Mouse (Mus musculus) kidney, postnatal 36 days (tissue): ENCODE measurements around the gene Arid1b.

ENCODE experiments used
- DNase-seq, 2 experiments: peaks; one replicate each; pipeline ENCODE4 v3.0.0; 2021 to 2022; ENCODE audit warnings: mixed read lengths in 2 of 2

Gene Arid1b

DNA sequence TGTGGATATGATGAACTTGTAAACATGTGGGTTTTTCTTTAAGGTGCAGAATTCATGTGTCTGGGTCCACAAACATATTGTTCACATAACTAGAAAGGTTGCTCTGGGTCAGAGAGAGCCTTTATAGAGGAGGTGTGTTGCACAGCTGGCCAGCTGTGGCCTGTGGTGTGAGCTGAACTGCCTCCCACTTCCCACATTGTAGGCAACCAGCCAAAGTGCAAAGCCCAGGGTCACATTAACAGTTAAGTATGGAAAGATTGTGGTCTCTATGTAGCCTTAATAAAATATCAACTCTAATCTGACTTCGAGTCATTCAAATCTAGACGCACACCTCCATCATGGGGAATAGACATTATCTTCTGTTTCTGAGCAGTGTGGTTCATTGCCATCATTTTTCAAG is 203.0 kb downstream of the Arid1b start:
- DNase-seq: no peak

GRCm38 (mm10) chr17:5197765-5198164 is 203.6 kb downstream of the Arid1b start:
- no peak for DNase-seq

DNA sequence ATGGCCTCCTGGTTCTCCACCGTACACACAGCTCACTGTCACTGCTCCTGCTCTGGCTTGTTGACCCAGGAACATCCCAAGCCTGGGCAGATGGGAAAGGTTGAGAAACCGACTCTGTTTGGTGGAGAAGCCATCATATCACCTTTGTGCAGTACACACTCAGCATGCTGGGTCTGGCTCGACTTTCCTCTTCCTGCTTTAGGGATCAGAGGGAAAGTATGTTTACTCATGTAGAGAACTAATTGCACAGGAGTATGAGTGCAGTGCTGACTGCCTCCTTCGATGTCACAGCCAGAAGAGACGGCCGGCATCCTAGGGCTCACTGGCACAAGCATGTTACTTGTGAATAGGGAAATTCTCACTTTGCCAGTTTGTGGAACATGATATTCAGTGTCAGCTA is 204.1 kb downstream of the Arid1b start:
- DNase-seq: no peak

DNA sequence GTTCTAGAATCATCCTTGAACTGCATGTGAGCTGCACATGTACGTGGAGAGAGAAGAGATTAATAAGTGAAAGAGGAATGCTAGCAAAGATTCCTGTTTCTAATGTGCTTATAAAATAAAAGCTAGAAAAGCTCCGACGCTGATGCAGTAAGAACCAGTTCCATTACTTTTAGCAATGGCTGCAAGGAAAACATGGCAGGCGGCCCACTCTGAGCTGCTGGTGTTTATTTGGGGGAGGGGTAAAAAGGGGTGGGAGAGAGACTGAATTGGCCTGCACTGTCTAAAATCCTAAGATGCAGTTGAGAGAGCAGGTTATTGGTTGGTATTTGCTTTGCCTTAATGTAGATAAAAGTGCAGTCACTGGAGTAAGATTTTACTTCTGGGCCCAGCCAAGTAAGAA is 204.7 kb downstream of the Arid1b start:
- DNase-seq: no peak

DNA sequence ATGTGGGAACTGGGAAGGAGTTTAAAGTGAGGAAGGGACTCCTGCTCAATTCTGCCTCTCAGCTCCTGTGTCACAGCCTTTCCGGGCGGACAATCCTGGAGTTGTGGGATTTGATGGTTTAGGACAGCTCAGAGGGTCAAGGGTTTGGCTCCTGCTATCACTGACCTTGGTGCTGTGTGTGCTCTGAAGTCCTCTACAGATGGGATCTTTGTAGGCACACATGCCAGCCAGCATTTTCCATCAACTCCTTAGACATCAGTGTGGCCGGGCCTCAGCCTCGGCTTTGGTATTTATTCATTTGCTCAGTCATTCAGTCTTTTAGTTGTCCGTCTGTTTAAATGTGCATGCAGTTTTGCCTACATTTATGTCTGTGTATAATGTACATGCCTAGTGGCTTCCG is 206.5 kb downstream of the Arid1b start:
- DNase-seq: no peak

DNA sequence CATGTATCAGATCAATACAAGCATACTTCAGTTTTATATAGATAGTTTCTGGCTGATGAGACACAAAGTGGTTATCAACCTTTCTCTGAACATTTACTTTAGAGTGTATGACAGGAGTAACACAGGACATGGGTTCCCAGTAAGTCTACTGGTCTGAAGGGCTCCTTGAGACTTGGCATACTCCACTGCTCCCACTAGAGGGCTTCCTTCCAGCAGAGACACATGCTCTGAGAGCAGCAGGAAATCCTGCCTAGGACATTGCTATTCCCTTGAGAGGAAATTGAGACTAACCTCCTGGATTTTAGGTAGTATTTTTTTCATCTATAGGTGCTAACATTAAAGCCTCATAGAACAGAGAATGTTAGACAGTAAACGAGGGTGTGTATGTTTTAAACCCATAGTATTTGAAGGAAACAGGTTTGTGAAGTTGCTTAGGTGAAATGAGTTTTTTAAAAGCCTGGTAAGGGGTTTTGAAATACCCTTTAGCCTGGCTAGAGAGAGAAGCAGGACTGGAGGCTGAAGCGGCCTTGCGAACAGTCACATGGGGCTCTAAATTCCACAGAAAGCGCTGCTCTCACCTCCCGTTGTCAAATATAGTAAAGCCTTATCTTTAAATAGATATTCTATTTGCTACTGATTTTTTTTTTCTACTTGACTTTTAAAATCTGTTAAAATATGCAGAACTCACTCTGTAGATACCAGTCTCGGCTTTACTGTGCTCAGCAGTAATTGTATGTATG is 207.9 kb downstream of the Arid1b start:
- peak; percentile 81 to 82 for DNase-seq

DNA sequence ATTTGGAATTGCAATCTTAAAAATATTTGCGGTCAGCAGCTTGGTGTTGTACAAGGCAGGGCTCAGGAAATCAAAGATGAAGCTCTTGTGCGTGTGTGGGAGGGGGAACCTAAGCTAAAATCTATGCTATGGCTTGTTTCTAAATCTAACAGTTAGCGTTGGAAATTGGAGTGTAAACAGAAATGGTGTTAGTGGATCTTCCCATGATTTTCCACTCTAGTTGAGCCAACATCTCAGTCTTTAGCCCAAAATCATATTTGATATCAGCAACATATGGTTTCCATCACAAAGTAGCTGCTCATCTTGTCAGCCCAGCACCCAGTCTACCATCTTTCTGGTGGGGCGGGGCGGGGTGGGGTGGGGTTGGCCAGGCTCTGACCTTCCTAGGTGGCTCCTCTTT is 208.6 kb downstream of the Arid1b start:
- DNase-seq: no peak

GRCm38 (mm10) chr17:5203346-5204102 is 209.4 kb downstream of the Arid1b start:
- no peak for DNase-seq

DNA sequence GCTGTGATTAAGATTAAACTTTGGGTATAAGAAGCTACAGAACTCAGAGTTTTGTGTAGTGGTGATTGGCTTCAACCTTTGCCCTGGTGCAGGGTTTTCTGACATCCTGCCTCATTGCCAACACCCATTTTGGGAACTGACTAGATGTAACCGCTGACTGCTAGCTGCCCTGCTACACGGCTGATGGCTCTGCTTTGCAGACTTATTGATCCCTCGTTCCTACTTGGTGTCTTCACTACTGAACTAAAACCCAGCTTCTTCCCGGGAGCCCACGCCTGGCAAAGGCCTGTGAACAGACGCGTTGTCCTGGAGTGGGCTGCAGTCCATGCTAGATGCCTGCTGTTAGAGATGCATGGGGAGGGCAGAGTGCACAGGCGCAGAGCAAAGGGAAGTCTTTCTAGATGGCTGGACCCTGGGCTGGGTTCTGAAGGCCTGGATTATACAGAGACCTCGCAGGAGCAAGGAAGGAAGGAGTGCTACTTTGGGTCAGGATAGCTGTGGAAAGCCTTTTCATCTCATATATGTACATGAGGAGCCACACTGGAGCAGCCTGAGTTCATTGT is 210.1 kb downstream of the Arid1b start:
- peak; percentile 37 to 39 for DNase-seq

GRCm38 (mm10) chr17:5205163-5205581 is 211.0 kb downstream of the Arid1b start:
- DNase-seq: peak in 1 of 2 experiments; percentile 49

DNA sequence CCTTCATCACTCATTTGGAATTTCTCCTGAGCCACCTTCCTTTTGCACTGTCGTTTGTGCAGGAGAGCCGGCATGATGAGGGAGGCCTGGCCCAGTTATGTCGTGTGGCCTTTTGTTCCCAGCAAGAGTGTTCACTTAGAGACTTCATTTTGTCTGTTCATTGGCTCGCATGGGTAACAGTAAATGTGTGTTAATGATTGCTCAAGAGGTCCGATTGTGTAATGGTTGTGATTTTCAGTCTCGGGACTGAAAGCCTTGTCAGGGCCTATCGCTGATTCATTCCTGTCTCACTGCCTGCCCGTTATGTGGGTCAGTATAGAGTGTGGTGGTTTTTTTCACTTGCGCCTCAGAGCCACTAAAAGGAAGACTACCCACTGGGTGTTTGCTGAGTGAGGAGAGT is 212.6 kb downstream of the Arid1b start:
- DNase-seq: peak; percentile 42 to 80

- no peak for DNase-seq
These were observed 213.7 kb downstream of the Arid1b start for GRCm38 (mm10) chr17:5207881-5208280.

GRCm38 (mm10) chr17:5208362-5208761 is 214.2 kb downstream of the Arid1b start:
- DNase-seq: peak in 1 of 2 experiments; percentile 49

DNA sequence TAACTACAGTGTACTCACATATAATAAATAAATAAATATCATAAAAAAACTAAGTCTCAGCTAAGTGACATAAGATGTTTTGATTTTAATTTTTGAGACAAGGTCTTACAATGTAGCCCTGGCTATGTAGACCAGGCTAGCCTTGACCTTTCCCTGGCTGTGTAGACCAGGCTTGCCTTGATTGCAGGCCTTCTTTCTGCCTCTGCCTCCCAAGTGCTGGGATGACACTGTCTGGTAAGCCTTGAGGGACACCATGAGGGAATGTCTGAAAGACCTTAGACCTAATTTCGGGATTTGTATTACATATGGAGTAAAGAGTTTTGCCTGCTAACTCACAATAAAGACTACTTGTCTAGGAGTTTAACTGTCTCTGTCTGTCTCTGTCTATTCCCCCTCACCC is 214.9 kb downstream of the Arid1b start:
- no peak for DNase-seq

GRCm38 (mm10) chr17:5210101-5210727 is 216.1 kb downstream of the Arid1b start:
- DNase-seq: no peak

GRCm38 (mm10) chr17:5210891-5211290 is 216.8 kb downstream of the Arid1b start:
- no peak for DNase-seq

DNA sequence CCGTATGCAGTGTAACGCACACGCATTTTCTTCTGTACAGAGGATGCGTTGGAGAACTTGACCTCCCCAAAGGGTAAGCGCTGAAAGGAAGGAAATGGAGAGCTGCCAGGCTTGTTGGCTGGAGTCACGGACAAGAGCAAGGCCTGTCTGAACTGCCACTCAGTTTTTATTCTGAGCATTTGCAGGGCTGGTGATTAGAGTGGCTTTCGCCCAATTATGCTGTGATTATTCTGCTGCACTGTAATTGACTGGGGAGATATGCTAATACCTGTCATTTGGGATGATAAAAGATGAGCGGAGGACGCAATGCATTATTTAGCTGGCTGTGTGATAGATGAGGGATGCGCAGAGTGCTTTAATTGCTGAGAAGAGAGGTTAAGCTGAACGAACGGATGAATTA is 218.0 kb downstream of the Arid1b start:
- peak; percentile 63 to 75 for DNase-seq

DNA sequence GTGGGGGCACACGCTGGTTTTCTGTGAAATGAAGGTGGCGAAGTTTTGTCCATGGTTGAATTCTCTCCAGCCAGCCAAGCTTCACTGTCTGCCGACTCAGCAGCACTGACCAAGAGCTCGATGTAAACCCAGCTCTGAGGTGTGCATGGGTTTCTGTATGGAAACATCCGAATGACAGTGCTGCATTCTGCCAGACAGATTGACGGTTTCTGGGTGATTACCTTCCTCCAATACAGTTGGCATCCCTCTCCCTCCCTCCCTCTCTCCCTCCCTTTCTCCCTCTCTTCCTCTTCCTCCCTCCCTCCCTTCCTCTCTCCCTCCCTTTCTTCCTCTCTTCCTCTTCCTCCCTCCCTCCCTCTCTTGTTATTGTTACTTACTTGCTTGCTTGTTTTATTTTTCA is 219.3 kb downstream of the Arid1b start:
- DNase-seq: no peak

- DNase-seq: no peak
These were observed 221.2 kb downstream of the Arid1b start for GRCm38 (mm10) chr17:5215352-5215751.

DNA sequence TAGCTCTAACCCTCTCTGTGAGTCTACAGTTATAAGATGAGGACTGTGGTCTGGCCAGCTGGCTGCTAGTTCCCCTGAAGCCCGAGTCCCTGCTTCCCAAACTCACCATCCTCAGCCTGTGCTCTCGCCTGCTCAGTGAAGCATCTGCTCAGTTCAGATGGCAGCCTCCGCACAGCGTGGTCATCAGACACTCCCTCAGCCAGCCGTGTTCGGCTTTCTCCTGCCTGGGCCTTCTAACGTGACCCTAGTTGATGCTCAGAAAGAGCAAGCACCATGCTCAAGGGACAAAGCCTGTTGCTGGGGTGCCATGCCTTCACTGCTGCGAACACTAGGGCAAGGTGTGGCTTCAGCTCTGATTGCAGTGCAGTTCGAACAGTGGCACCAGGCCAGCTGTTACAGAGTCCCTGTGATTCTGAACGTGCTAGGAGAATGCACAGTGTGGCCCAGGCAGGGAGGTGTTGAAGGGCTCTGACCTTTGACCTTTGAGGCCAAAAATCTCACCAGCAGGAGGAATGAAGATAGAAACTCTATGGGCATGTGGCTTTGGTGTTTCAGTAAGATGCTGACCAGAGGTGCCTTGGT is 222.9 kb downstream of the Arid1b start:
- DNase-seq: peak; percentile 63 to 74

DNA sequence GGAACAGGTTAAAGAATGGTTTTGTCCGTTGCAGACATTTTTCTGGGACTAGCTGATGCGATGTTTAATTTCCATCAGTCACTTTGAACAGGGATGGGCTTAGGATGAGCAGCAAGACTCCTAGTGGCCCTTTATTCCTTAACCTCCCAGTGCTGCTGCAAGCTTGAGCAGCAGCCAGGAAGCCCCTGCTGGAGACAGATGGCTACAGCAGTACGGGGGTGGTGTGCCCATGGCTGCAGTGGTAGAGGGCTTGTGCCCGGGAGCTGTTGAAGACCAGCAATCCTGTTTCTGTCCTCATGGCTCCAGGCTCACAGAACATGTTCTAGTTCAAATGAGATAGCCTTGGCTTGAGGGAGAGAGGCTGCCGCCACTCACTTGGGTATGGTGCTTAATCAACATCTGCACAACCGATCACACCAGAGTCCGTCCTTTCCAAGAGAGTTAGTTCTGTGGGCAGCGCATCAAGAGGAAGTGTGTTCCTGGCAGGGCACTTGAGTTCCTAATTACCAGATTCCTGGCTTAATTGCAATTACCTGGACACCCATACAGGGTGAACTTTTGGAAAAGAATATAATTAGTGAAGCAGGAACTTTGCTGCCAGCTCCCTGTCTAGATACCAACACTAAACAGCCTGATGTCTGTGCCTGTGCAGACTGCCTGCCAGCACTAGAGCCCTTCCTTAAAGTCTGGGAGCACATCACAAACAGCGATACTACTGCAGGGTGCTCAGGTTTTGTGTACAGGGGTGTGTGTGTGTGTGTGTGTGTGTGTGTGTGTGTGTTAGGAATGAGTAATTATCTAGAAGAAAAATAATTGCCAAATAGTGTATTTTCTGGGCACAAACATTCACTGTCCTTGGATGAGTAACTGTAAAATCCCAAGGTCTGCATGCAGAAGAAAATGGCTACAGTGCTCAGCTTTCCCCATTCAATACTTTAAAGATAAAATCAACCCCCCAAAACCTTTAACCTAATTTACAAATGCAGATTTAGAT is 224.0 kb downstream of the Arid1b start:
- no peak for DNase-seq
